Mouse (Mus musculus) induced T-regulatory cell, adult 2 months (primary cell): ENCODE data around the gene Coro2b.

Source experiments
- DNase-seq: peaks from one replicate; pipeline ENCODE4 v3.0.0-alpha.2; 2012; ENCODE audit warnings: low read depth

Coro2b gene

GRCm38 (mm10) chr9:62539251-62539711, 2.4 kb upstream of the Coro2b start:
- no peak for DNase-seq

DNA sequence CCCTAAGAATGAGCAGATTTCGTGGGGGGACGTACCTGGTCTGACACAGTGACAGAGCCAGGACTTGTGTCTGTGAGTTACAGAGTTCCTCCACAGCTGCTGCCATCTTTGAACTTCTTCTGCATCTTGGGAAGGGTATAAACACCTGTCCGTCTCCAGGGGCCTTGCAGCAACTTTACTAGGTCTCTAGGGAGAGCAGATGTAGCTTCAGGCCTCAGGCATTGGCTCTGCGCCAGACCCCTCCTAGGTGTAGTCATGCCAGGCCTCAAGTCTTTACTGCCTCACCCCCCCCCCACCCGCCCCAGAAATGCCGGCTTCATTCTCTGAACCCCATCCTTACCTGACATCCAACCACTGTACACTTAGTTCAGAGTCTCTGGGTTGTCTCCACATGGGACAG, 1.1 kb upstream of the Coro2b start:
- no peak for DNase-seq

- peak; percentile 6 for DNase-seq
Observed at GRCm38 (mm10) chr9:62536119-62536654, 657 bp downstream of the Coro2b start.

DNA sequence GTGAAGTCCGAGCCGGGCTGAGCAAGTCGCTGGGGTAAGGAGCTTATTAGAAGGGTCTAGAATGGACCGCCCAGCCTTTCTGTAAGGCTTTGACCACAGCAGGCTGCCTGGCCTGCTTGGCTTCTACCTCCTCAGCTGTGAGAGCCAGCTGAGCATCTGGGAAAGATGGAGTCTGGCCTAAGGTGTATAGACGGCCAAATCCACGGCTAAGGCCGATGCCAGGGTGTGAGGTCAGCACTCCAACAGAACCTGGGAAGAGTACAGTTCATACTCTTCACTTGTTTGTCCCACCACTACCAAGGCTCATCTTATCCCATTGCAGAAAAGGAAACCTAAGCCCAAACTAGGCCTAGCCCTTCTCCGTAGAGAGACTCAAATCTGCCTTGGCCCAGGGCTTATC, 1.3 kb downstream of the Coro2b start:
- no peak for DNase-seq

- no peak for DNase-seq
Observed at GRCm38 (mm10) chr9:62534691-62535090, 2.2 kb downstream of the Coro2b start.

DNA sequence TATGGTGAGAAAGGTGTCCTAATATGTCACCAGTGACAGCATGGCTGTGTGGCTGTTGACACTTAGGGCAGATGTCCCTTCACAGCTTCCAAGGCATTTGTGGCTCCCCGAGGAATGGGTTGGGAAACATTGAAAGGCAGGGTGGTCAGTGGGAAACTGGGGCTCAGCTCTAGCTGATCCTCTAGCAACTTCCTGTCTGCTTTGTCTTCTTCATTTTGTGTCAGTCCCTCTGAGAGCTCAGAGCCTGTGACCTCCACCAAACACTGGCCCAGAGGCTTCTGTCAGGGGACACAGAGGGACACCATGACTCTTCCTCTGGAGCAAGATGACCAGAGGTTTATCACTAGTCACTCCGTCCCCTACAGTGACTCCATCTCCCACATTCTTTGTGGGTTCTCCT, 2.7 kb downstream of the Coro2b start:
- no peak for DNase-seq

DNA sequence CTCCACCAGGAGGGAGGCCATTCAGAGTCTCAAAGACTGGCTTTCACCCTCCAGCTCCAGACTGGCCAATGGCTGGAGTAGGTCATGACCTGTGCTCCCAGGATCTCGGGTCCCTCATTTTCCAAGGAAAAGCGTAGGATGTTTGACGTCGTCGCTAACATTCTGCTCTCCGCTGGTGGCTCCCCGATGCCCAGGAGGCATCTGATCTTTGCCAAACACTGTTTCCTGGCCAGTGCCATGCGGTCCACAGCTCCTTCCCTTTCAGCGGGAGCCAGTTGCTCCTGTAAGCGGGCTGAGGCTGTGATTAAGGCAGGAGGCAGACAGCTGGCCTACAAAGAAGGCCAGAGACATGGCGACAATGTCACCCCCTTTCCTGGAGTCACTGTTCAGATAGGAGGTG, 4.0 kb downstream of the Coro2b start:
- DNase-seq: no peak

DNA sequence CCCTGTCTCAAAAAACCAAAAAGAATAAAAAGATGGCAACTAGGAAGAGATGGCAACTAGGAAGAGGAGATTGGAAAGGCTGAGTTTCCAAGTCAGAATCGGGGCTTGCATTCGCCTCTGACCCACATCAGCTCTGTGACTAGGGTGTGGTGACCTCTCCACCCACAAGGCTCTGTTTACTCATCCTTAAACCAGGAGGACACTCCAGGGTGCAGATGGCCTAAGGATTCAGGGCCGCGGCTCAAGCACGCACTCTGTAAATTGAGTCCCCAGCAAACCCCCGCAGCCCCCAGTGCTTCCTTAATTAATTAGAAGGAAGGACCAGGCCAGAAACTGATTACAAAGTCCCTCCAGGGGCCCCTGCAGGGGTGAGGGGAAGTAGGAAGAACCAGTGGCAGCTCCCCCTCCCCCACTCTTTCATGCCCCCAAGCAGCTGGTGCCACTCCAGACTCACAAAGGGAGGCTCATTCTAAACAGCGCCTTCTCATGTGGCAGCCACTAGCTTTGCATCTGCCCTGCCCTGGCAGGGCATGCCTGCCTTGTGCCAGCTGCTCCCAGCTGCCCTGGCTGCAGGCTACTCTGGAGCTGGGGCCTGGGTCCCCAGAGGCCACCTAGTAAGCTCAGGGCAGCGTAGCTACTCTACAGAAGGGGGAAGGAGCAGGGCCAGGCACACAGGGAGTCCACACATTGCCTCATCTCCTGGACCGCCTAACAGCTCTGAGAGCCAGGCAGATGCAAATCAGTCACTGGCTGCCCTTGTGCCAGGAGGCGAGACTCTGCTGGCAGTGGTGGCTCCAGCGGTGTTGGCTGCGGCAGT, 5.2 kb downstream of the Coro2b start:
- DNase-seq: no peak

- no peak for DNase-seq
Observed at GRCm38 (mm10) chr9:62528527-62528926, 8.3 kb downstream of the Coro2b start.

- no peak for DNase-seq
Observed at GRCm38 (mm10) chr9:62526858-62527257, 10.0 kb downstream of the Coro2b start.

DNA sequence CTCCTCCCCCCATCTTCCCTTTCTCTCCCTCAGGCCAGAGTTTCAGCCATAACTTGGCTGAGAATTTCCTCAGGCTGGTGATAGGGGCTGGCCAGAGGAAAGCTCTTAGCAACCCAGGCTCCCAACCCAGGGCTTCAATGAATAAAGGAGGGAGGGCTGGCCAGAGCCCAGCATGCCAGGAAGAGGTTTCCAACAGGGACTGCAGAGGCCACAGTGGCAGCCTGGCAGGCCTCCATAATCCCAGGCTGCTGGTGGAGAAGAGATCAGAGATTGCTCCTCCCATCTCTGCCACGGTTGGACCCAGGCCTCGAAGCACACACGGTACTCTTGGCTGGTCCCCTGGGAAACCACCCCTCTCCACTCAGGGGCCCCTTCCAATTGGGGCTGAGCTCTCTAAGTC, 10.4 kb downstream of the Coro2b start:
- no peak for DNase-seq

DNA sequence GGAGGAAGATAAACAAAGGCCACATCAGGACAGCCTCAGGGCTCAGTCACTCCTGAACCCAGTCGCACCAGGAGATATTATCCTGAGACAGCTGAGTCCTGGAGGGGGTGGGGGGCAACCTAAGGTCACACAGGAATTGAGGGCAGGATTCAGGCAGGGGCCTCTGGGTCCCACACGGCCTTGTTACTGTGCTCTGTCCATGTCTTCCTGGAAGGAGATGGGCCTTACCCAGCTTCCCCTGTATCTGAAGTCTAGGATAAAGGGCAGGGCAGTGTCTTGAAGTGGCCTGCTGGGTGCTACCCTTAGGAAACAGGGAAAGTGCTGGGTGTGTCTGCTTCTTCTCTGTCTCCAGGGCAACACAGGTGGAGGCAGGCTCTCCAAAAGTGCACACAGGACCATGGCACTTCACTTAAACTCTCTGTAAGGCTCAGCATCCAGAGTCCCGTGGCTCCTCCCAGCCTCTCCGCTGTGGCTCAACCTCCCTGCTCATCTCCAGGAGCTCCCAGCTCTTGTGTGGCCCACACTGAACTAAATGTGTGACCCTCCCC, 12.0 kb downstream of the Coro2b start:
- DNase-seq: no peak

- DNase-seq: no peak
Observed at GRCm38 (mm10) chr9:62522791-62523471, 13.9 kb downstream of the Coro2b start.

GRCm38 (mm10) chr9:62522211-62522610, 14.6 kb downstream of the Coro2b start:
- DNase-seq: no peak

GRCm38 (mm10) chr9:62521541-62521940, 15.3 kb downstream of the Coro2b start:
- no peak for DNase-seq

DNA sequence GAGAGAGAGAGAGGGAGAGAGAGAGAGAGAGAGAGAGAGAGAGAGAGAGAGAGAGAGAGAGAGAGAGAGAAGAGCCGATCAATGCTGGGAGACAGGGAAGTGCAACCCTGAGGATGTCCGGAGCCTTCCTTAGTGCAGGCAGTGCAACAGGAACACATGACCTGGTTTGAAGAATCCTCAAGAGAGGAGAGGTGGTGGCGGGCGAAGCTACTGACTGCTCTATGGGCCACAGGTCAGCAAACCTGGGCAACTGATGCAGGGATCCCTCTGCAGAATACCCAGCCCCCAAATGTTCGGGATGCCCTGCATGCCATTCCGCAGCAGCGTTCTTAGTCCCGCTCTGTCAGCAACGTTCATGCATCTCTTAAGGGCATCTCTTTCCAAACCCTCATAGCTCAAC, 15.9 kb downstream of the Coro2b start:
- no peak for DNase-seq

DNA sequence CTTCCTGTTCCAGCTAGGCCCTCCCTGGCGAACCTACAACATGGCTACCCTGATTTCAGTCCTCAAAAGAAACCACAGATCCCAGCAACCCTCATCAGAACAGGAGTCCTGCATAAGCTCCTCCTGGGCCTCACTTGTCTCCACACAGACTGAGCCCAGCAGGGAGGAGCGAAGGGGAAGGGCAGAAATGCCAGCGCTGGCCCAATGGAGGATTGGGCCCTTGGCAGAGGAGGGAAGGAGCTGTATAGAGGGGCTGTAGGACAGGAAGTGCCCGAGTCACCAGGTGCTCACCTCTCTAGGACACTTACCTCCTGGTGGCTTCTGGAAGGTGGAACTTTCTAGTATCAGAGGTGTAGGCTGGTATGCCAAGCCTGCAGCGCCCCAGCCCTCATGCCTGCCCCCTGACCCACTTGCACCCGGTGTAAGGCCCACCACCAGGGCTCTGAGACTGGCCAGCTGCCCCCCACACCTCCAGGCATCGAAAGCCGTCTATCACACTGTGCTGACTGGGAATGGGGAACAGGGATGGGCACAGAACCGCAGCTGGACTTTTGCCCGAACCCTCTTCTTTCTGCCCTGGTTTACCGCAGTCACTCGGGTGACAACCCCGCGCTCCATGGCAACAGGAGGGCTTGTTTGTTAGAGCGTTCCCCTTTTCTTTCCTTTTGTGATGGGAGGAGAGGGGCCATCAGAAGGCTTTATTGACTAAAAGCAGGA, 16.9 kb downstream of the Coro2b start:
- no peak for DNase-seq

DNA sequence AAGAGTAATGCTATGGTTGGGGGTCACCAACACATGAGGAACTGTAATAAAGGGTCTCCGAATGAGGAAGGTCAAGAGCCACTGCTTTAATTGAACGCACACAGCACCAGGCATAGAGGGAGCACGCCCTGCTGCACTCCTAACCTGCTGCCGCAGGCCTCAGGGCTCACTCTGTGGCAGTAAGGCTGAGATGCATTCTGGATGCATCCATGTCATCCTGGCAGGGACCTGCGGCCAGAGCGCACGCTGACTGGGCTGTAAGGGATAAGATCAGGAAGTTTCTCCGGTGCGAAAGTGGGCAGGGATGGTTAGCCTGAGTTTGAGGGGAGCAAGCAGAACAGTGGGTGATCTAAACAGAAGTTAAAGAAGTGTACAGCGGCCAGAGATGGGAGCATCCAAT, 17.5 kb downstream of the Coro2b start:
- no peak for DNase-seq

DNA sequence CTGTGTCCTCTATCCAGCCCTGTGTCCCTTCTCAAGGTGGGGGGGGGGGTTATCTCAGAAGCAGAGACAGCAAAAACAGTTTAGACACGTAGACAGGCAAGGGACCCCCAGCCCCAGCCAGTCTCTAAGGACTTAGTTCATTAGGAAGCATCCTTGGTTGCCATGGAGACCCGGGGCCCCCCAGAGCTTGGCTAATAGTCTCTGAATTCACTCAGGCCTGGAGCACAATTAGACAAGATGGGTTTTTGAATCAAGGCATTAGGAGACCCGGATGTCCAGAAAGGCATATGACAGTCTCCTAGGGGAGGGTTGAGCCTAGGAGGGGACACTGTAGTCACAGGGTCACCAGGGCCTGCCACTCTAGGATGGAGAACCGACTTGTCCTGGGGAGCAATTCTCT, 18.3 kb downstream of the Coro2b start:
- no peak for DNase-seq

- DNase-seq: no peak
Observed at GRCm38 (mm10) chr9:62517112-62517957, 19.5 kb downstream of the Coro2b start.

- no peak for DNase-seq
Observed at GRCm38 (mm10) chr9:62515138-62515537, 21.7 kb downstream of the Coro2b start.
